Mouse (Mus musculus): ENCODE measurements around the gene Gm11239. TPM values are rescaled to one million over a fixed set of nuclear protein-coding genes. Genes with fewer than 3 reads are reported as not detected.
"Not testable (repeated sequence)": the region's sequence is repeated elsewhere in the genome, so short reads cannot be mapped to it uniquely, and the experiment has no call there.

Gm11239 gene
- total RNA-seq (2021): not detected
- not detected in 2 replicates for polyA plus RNA-seq (2012; rRNA removed)
- long read RNA-seq: 0 reads

GRCm38 (mm10) chr4:73668054-73668453 is at the start of gene Gm11239:
Gene Gm11239 (plus strand): TSS chr4:73668354.
- DNase-seq: not testable (repeated sequence)

GRCm38 (mm10) chr4:73622684-73623083 is 45.5 kb upstream of the Gm11239 start, which contains the start of gene Gm11237:
Gene Gm11237 (plus strand): TSS chr4:73622984.
- DNase-seq: not testable (repeated sequence)

GRCm38 (mm10) chr4:73637821-73638220 is 30.3 kb upstream of the Gm11239 start, which contains the start of gene Gm11236:
Gene Gm11236 (plus strand): TSS chr4:73638121.
- not testable (repeated sequence) for DNase-seq

GRCm38 (mm10) chr4:73661864-73662263 is 6.3 kb upstream of the Gm11239 start:
- DNase-seq: not testable (repeated sequence)

- not testable (repeated sequence) for DNase-seq
These were observed 15.1 kb downstream of the Gm11239 start, which contains the start of gene Gm428 for GRCm38 (mm10) chr4:73683216-73683615. Gene Gm428 (plus strand): TSS chr4:73683516.

GRCm38 (mm10) chr4:73718761-73719160 is 50.6 kb downstream of the Gm11239 start:
- DNase-seq: no peak

GRCm38 (mm10) chr4:73719819-73720218 is 51.7 kb downstream of the Gm11239 start:
- DNase-seq: no peak

Other genes starting within 250 kb of the Gm11239 start
- gene Gm11238, start 60.5 kb upstream of the Gm11239 start, total RNA-seq (2021): not detected
- not detected in 2 replicates for gene Gm11238, start 60.5 kb upstream of the Gm11239 start, polyA plus RNA-seq (2012; rRNA removed)
- not detected for gene Gm11237, start 45.4 kb upstream of the Gm11239 start, total RNA-seq (2021)
- gene Gm11237, start 45.4 kb upstream of the Gm11239 start, polyA plus RNA-seq (2012; rRNA removed): not detected in 2 replicates
- not detected for gene Gm11236, start 30.2 kb upstream of the Gm11239 start, total RNA-seq (2021)
- gene Gm11236, start 30.2 kb upstream of the Gm11239 start, polyA plus RNA-seq (2012; rRNA removed): not detected in 2 replicates
- gene Gm428, start 15.2 kb downstream of the Gm11239 start, total RNA-seq (2021): not detected
- not detected in 2 replicates for gene Gm428, start 15.2 kb downstream of the Gm11239 start, polyA plus RNA-seq (2012; rRNA removed)
- not detected for gene Rasef, start 122.6 kb downstream of the Gm11239 start, total RNA-seq (2021)
- not detected in 2 replicates for gene Rasef, start 122.6 kb downstream of the Gm11239 start, polyA plus RNA-seq (2012; rRNA removed)
- gene Gm11758, start 207.9 kb downstream of the Gm11239 start, total RNA-seq (2021): not detected
- not detected in 2 replicates for gene Gm11758, start 207.9 kb downstream of the Gm11239 start, polyA plus RNA-seq (2012; rRNA removed)
- gene Gm11757, start 222.8 kb downstream of the Gm11239 start, total RNA-seq (2021): not detected
- gene Gm11757, start 222.8 kb downstream of the Gm11239 start, polyA plus RNA-seq (2012; rRNA removed): not detected in 2 replicates
- not detected for gene Gm13871, start 237.6 kb downstream of the Gm11239 start, total RNA-seq (2021)
- gene Gm13871, start 237.6 kb downstream of the Gm11239 start, polyA plus RNA-seq (2012; rRNA removed): not detected in 2 replicates

Measured in adrenal gland, adult 2 months (tissue).